Mouse (Mus musculus): ENCODE measurements around the gene Slc25a14. TPM values are rescaled to one million over a fixed set of nuclear protein-coding genes. Genes with fewer than 3 reads are reported as not detected.

Slc25a14 gene
- polyA plus RNA-seq (2012; rRNA removed): 28.0 and 32.4 TPM in 2 replicates

GRCm38 (mm10) chrX:48623379-48624053 is at the start of gene Slc25a14:
Gene Slc25a14, plus strand, starts transcription at chrX:48623413.

GRCm38 (mm10) chrX:48594099-48594760 is 29.0 kb upstream of the Slc25a14 start, which contains the start of gene Zfp280c:
Gene Zfp280c, minus strand, starts transcription at chrX:48594504.

GRCm38 (mm10) chrX:48674171-48674570 is 51.0 kb downstream of the Slc25a14 start, which contains the start of gene Gpr119:
Gene Gpr119, minus strand, starts transcription at chrX:48674478.

GRCm38 (mm10) chrX:48694864-48695371 is 71.7 kb downstream of the Slc25a14 start, which contains the start of gene Rbmx2:
Gene Rbmx2, plus strand, starts transcription at chrX:48695004.

Other genes starting within 250 kb of the Slc25a14 start
- gene Elf4, start 160.3 kb upstream of the Slc25a14 start, polyA plus RNA-seq (2012; rRNA removed): 2.8 and 5.9 TPM in 2 replicates
- gene Aifm1, start 109.8 kb upstream of the Slc25a14 start, polyA plus RNA-seq (2012; rRNA removed): 37.9 and 41.1 TPM in 2 replicates
- 71.4 and 83.6 TPM in 2 replicates for gene Rab33a, start 104.1 kb upstream of the Slc25a14 start, polyA plus RNA-seq (2012; rRNA removed)
- 38.5 and 39.7 TPM in 2 replicates for gene Zfp280c, start 28.9 kb upstream of the Slc25a14 start, polyA plus RNA-seq (2012; rRNA removed)
- 0.05 TPM in 1 of 2 replicates, not detected in the other for gene Gpr119, start 51.1 kb downstream of the Slc25a14 start, polyA plus RNA-seq (2012; rRNA removed)
- 14.4 and 16.8 TPM in 2 replicates for gene Rbmx2, start 71.6 kb downstream of the Slc25a14 start, polyA plus RNA-seq (2012; rRNA removed)

All from central nervous system, embryonic 14 days (tissue).